Mouse (Mus musculus): ENCODE measurements at regions not wholly inside any gene's neighbourhood (a gene's known extent, or its start where the extent isn't known, plus 50 kb on each side); places are given as distances from the start of the nearest gene placed in this dataset.

DNA sequence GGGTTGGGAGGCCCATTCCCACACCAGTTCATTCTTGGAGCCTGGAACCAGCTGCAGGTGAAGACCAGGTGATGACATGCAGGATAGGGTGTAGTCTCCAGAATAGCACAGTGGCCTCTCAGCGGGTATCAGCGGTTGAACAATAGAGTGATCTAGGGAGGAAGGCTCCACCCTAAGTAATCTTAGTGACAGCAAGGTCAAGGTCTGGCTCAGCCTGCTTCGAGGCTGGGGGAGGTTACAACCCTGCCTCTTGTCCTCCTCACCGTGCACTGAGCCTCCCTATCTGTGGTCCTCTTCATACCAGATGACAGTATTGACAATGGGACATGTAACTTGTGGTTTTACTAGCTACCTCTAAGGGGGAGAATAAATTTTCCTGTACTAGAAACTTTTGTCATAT is 1461.1 kb downstream of the 4930444P10Rik start:
- no peak for TF ChIP-seq CTCF (IDR thresholded peaks at IDR 0.05)
- TF ChIP-seq EP300 (IDR thresholded peaks at IDR 0.05; ENCODE audit: insufficient read depth, low read depth, low read length): no peak

Data from heart, adult 2 months (tissue).